Mouse (Mus musculus) midbrain, postnatal 0 days (tissue): ENCODE data around the gene Tubg2. TPM values are rescaled to one million over a fixed set of nuclear protein-coding genes. Genes with fewer than 3 reads are reported as not detected.

Source experiments
- ATAC-seq: fragments of 200-750 bp; cut with Nextera tagmentation; 2 replicates; pipeline ENCODE4 v1.8.0; 2017; ENCODE audit warnings: moderate number of reproducible peaks, mild to moderate bottlenecking, moderate TSS enrichment, moderate library complexity; ENCODE audit not compliant: low FRiP score
- DNase-seq: peaks from one replicate; pipeline ENCODE4 v3.0.0-alpha.2; 2015; ENCODE audit warnings: low spot score
- H3K27ac ChIP-seq: fragments of 300-500 bp; sonication (generic); 2 replicates; pipeline ENCODE4 v1.5.1; 2014; ENCODE audit warnings: low read depth, mild to moderate bottlenecking, low read length, mixed read lengths
- H3K27me3 ChIP-seq: fragments of 300-500 bp; sonication (generic); 2 replicates; pipeline ENCODE4 v1.6.1; 2014; ENCODE audit warnings: low read length, control low read depth, mixed read lengths; ENCODE audit not compliant: insufficient read depth
- H3K36me3 ChIP-seq: fragments of 300-500 bp; sonication (generic); 2 replicates; pipeline ENCODE4 v1.6.1; 2014; ENCODE audit warnings: low read length, control low read depth, mixed read lengths; ENCODE audit not compliant: insufficient read depth
- H3K4me1 ChIP-seq: fragments of 300-500 bp; sonication (generic); 2 replicates; pipeline ENCODE4 v1.6.1; 2014; ENCODE audit warnings: mild to moderate bottlenecking, control low read depth, antibody characterized with exemption, low read length, mixed read lengths; ENCODE audit not compliant: insufficient read depth
- H3K4me2 ChIP-seq: fragments of 300-500 bp; sonication (generic); 2 replicates; pipeline ENCODE4 v1.6.1; 2014; ENCODE audit warnings: low read depth, mild to moderate bottlenecking, low read length, mixed read lengths; ENCODE audit not compliant: poor library complexity, severe bottlenecking
- H3K4me3 ChIP-seq: fragments of 300-500 bp; sonication (generic); 2 replicates; pipeline ENCODE4 v1.5.1; 2014; ENCODE audit warnings: low read depth, mild to moderate bottlenecking, low read length, moderate library complexity
- H3K9ac ChIP-seq: fragments of 300-500 bp; sonication (generic); replicated peaks from 2 replicates; pipeline ENCODE4 v1.6.1; 2014; ENCODE audit warnings: mild to moderate bottlenecking, low read length, moderate library complexity, mixed read lengths; ENCODE audit not compliant: poor library complexity, severe bottlenecking
- H3K9me3 ChIP-seq: fragments of 300-500 bp; sonication (generic); 2 replicates; pipeline ENCODE4 v1.6.1; 2016; ENCODE audit warnings: low read length, control low read depth
- CTCF ChIP-seq: IDR thresholded peaks from 2 replicates; pipeline ENCODE4 v1.5.1; 2016; ENCODE audit warnings: antibody characterized with exemption, mild to moderate bottlenecking
- WGBS: fragments of 180-500 bp; shearing (Covaris S2); extraction: QIAGEN DNeasy Blood & Tissue Kit; methylation state at CpG from one replicate; pipeline ENCODE4 v1.1.7; 2014; 5-methylcytosine and 5-hydroxymethylcytosine counted together
- polyA plus RNA-seq: library from polyadenylated mRNA; unstranded; fragments of >200 nt; fragmentation: Nextera tagmentation; extraction: Ambion mirVana; gene quantifications from 2 replicates; pipeline ENCODE4 v1.2.1, GENCODE M21; 2015
- total RNA-seq: library from RNA; depleted of rRNA; stranded (reverse); fragments of >200 nt; gene quantifications from 2 replicates; pipeline ENCODE4 v1.2.3, GENCODE M21; 2014

Tubg2 gene
- total and polyA plus RNA-seq, 2 experiments from 2014 or later: 40.6 to 86.1 TPM

- H3K36me3 ChIP-seq: peaks cover 46% of the 10 kb centered on the region
- 83% methylated on average over 27 of the region's 27 CpGs for WGBS
- no peak overlapping the region for H3K4me2 ChIP-seq
- H3K9ac ChIP-seq: no peak overlapping the region
- DNase-seq: no peak
- no peak overlapping the region for H3K4me3 ChIP-seq
- no peaks in the 10 kb centered on the region for H3K9me3 ChIP-seq
- no peak for TF ChIP-seq CTCF
- no peaks in the 10 kb centered on the region for H3K4me1 ChIP-seq
- no peak overlapping the region for H3K27ac ChIP-seq
- no peak for ATAC-seq
- H3K27me3 ChIP-seq: no peaks in the 10 kb centered on the region
These were observed 31.0 kb downstream of the Tubg2 start for GRCm38 (mm10) chr11:101186526-101187247.

- H3K27ac ChIP-seq: no peak overlapping the region
- H3K9me3 ChIP-seq: no peaks in the 10 kb centered on the region
- WGBS: 92% methylated on average over 5 of the region's 5 CpGs
- H3K36me3 ChIP-seq: peaks cover 39% of the 10 kb centered on the region
- DNase-seq: no peak
- no peak overlapping the region for H3K4me3 ChIP-seq
- H3K9ac ChIP-seq: no peak overlapping the region
- no peaks in the 10 kb centered on the region for H3K4me1 ChIP-seq
- H3K4me2 ChIP-seq: no peak overlapping the region
- no peaks in the 10 kb centered on the region for H3K27me3 ChIP-seq
- ATAC-seq: no peak
- TF ChIP-seq CTCF: no peak
These were observed 31.8 kb downstream of the Tubg2 start for GRCm38 (mm10) chr11:101187541-101187940.

- TF ChIP-seq CTCF: no peak
- ATAC-seq: no peak
- Histone ChIP-seq H3K27ac (no peak overlapping the region), H3K9me3 (no peaks in the 10 kb centered on the region), H3K4me2 (no peak overlapping the region), H3K9ac (no peak overlapping the region), H3K4me3 (no peak overlapping the region), H3K36me3 (peaks cover 35% of the 10 kb centered on the region), H3K4me1 (no peaks in the 10 kb centered on the region), H3K27me3 (no peaks in the 10 kb centered on the region)
- WGBS: 84% methylated on average over 11 of the region's 11 CpGs
- peak; percentile 59 for DNase-seq
These were observed 32.6 kb downstream of the Tubg2 start for GRCm38 (mm10) chr11:101188166-101188805.

GRCm38 (mm10) chr11:101189495-101190180 is 33.9 kb downstream of the Tubg2 start:
- DNase-seq: peak; percentile 95
- WGBS: 4% methylated on average over 5 of the region's 6 CpGs
- H3K4me1 ChIP-seq: no peaks in the 10 kb centered on the region
- H3K27me3 ChIP-seq: no peaks in the 10 kb centered on the region
- no peak overlapping the region for H3K4me3 ChIP-seq
- H3K36me3 ChIP-seq: peaks cover 26% of the 10 kb centered on the region
- H3K9ac ChIP-seq: 0 out of 2 replicates have a peak overlapping the region, but pooled peaks have one; percentile 3
- TF ChIP-seq CTCF: no peak
- H3K9me3 ChIP-seq: no peaks in the 10 kb centered on the region
- peak overlapping the region; percentile 51 for H3K27ac ChIP-seq
- H3K4me2 ChIP-seq: no peak overlapping the region
- ATAC-seq: peak; percentile 81

- no peaks in the 10 kb centered on the region for H3K27me3 ChIP-seq
- H3K4me3 ChIP-seq: no peak overlapping the region
- no peaks in the 10 kb centered on the region for H3K9me3 ChIP-seq
- TF ChIP-seq CTCF: no peak
- H3K36me3 ChIP-seq: peaks cover 25% of the 10 kb centered on the region
- ATAC-seq: no peak
- no peaks in the 10 kb centered on the region for H3K4me1 ChIP-seq
- peak overlapping the region; percentile 51 for H3K27ac ChIP-seq
- DNase-seq: no peak
- 31% methylated on average over 8 of the region's 8 CpGs for WGBS
- H3K4me2 ChIP-seq: no peak overlapping the region
- 0 out of 2 replicates have a peak overlapping the region, but pooled peaks have one; percentile 3 for H3K9ac ChIP-seq
These were observed 34.6 kb downstream of the Tubg2 start for GRCm38 (mm10) chr11:101190181-101190912.
